Mouse (Mus musculus) liver, embryonic 15.5 days (tissue): ENCODE measurements at regions not wholly inside any gene's neighbourhood (a gene's known extent, or its start where the extent isn't known, plus 50 kb on each side); places are given as distances from the start of the nearest gene placed in this dataset.

Experiments used
- ATAC-seq: fragments of 200-750 bp; cut with Nextera tagmentation; 2 replicates; pipeline ENCODE4 v1.8.0; 2017; ENCODE audit warnings: moderate number of reproducible peaks, mild to moderate bottlenecking, moderate library complexity; ENCODE audit not compliant: insufficient read depth
- H3K27ac ChIP-seq: fragments of 300-500 bp; sonication (generic); replicated peaks from 2 replicates; pipeline ENCODE4 v1.5.1; 2015; ENCODE audit warnings: mild to moderate bottlenecking, inconsistent platforms
- H3K27me3 ChIP-seq: fragments of 300-500 bp; sonication (generic); 2 replicates; pipeline ENCODE4 v1.6.1; 2015; ENCODE audit warnings: mild to moderate bottlenecking, inconsistent platforms
- H3K36me3 ChIP-seq: fragments of 300-500 bp; sonication (generic); replicated peaks from 2 replicates; pipeline ENCODE4 v1.6.1; 2015; ENCODE audit warnings: moderate library complexity, mild to moderate bottlenecking, inconsistent platforms
- H3K4me1 ChIP-seq: fragments of 300-500 bp; sonication (generic); replicated peaks from 2 replicates; pipeline ENCODE4 v1.6.1; 2015; ENCODE audit warnings: inconsistent platforms
- H3K4me2 ChIP-seq: fragments of 300-500 bp; sonication (generic); 2 replicates; pipeline ENCODE4 v1.6.1; 2015; ENCODE audit warnings: moderate library complexity, mild to moderate bottlenecking, inconsistent platforms
- H3K4me3 ChIP-seq: fragments of 300-500 bp; sonication (generic); replicated peaks from 2 replicates; pipeline ENCODE4 v1.5.1; 2015; ENCODE audit warnings: mild to moderate bottlenecking, inconsistent platforms
- H3K9ac ChIP-seq: fragments of 300-500 bp; sonication (generic); 2 replicates; pipeline ENCODE4 v1.6.1; 2015; ENCODE audit warnings: moderate library complexity, mild to moderate bottlenecking, inconsistent platforms
- H3K9me3 ChIP-seq: fragments of 300-500 bp; sonication (generic); replicated peaks from 2 replicates; pipeline ENCODE4 v1.6.1; 2016; ENCODE audit warnings: inconsistent platforms
- WGBS: fragments of 180-500 bp; shearing (Covaris S2); methylation state at CpG from one replicate; pipeline ENCODE4 v1.1.7; 2015; ENCODE audit warnings: mixed read lengths; ENCODE audit not compliant: insufficient replicate concordance; 5-methylcytosine and 5-hydroxymethylcytosine counted together

GRCm38 (mm10) chr13:78717686-78718431 is 518.3 kb upstream of the Nr2f1 start:
- Histone ChIP-seq H3K4me2 (no peak overlapping the region), H3K4me3 (no peak overlapping the region), H3K27me3 (no peaks in the 10 kb centered on the region), H3K9me3 (no peaks in the 10 kb centered on the region), H3K9ac (no peak overlapping the region), H3K36me3 (no peaks in the 10 kb centered on the region), H3K4me1 (no peaks in the 10 kb centered on the region), H3K27ac (no peak overlapping the region)
- no peak for ATAC-seq
- WGBS: 56% methylated on average over 4 of the region's 4 CpGs

- H3K9me3 ChIP-seq: no peaks in the 10 kb centered on the region
- ATAC-seq: no peak
- no peaks in the 10 kb centered on the region for H3K27me3 ChIP-seq
- no peaks in the 10 kb centered on the region for H3K36me3 ChIP-seq
- H3K4me3 ChIP-seq: no peak overlapping the region
- WGBS: 51% methylated on average over 1 of the region's 1 CpGs
- no peak overlapping the region for H3K9ac ChIP-seq
- H3K4me1 ChIP-seq: no peaks in the 10 kb centered on the region
- no peak overlapping the region for H3K4me2 ChIP-seq
- H3K27ac ChIP-seq: no peak overlapping the region
Measured at GRCm38 (mm10) chr13:78717159-78717558, 517.6 kb upstream of the Nr2f1 start.

GRCm38 (mm10) chr13:78704693-78705092 is 505.1 kb upstream of the Nr2f1 start:
- WGBS: 65% methylated on average over 1 of the region's 1 CpGs
- Histone ChIP-seq H3K27me3 (no peaks in the 10 kb centered on the region), H3K4me1 (no peaks in the 10 kb centered on the region), H3K36me3 (no peaks in the 10 kb centered on the region), H3K9me3 (no peaks in the 10 kb centered on the region), H3K4me2 (no peak overlapping the region), H3K27ac (no peak overlapping the region), H3K9ac (no peak overlapping the region), H3K4me3 (no peak overlapping the region)
- ATAC-seq: no peak

- no peaks in the 10 kb centered on the region for H3K9me3 ChIP-seq
- 47% methylated on average over 3 of the region's 3 CpGs for WGBS
- no peaks in the 10 kb centered on the region for H3K36me3 ChIP-seq
- no peak overlapping the region for H3K4me2 ChIP-seq
- no peaks in the 10 kb centered on the region for H3K4me1 ChIP-seq
- no peak overlapping the region for H3K4me3 ChIP-seq
- no peaks in the 10 kb centered on the region for H3K27me3 ChIP-seq
- ATAC-seq: no peak
- H3K9ac ChIP-seq: no peak overlapping the region
- no peak overlapping the region for H3K27ac ChIP-seq
Measured at GRCm38 (mm10) chr13:78697814-78698519, 498.4 kb upstream of the Nr2f1 start.

- Histone ChIP-seq H3K4me3 (no peak overlapping the region), H3K4me2 (no peak overlapping the region), H3K9me3 (no peaks in the 10 kb centered on the region), H3K36me3 (no peaks in the 10 kb centered on the region), H3K27me3 (no peaks in the 10 kb centered on the region), H3K27ac (no peak overlapping the region), H3K9ac (no peak overlapping the region), H3K4me1 (no peaks in the 10 kb centered on the region)
- ATAC-seq: no peak
- 29% methylated on average over 4 of the region's 4 CpGs for WGBS
Measured at GRCm38 (mm10) chr13:78679255-78679895, 479.8 kb upstream of the Nr2f1 start.

- H3K9ac ChIP-seq: no peak overlapping the region
- H3K36me3 ChIP-seq: no peaks in the 10 kb centered on the region
- 55% methylated on average over 7 of the region's 7 CpGs for WGBS
- H3K27me3 ChIP-seq: no peaks in the 10 kb centered on the region
- no peak overlapping the region for H3K4me3 ChIP-seq
- no peaks in the 10 kb centered on the region for H3K4me1 ChIP-seq
- no peak overlapping the region for H3K27ac ChIP-seq
- no peaks in the 10 kb centered on the region for H3K9me3 ChIP-seq
- ATAC-seq: no peak
- no peak overlapping the region for H3K4me2 ChIP-seq
Measured at GRCm38 (mm10) chr13:78678241-78678640, 478.7 kb upstream of the Nr2f1 start.

- no peaks in the 10 kb centered on the region for H3K4me1 ChIP-seq
- no peaks in the 10 kb centered on the region for H3K27me3 ChIP-seq
- no peak overlapping the region for H3K9ac ChIP-seq
- H3K9me3 ChIP-seq: no peaks in the 10 kb centered on the region
- no peak for ATAC-seq
- H3K4me2 ChIP-seq: no peak overlapping the region
- WGBS: 69% methylated on average over 7 of the region's 7 CpGs
- H3K4me3 ChIP-seq: no peak overlapping the region
- H3K27ac ChIP-seq: no peak overlapping the region
- no peaks in the 10 kb centered on the region for H3K36me3 ChIP-seq
Measured at GRCm38 (mm10) chr13:78658285-78658684, 458.7 kb upstream of the Nr2f1 start.

GRCm38 (mm10) chr13:78656766-78657165 is 457.2 kb upstream of the Nr2f1 start:
- Histone ChIP-seq H3K9me3 (no peaks in the 10 kb centered on the region), H3K27me3 (no peaks in the 10 kb centered on the region), H3K27ac (no peak overlapping the region), H3K36me3 (no peaks in the 10 kb centered on the region), H3K4me3 (no peak overlapping the region), H3K4me1 (no peaks in the 10 kb centered on the region), H3K9ac (no peak overlapping the region), H3K4me2 (no peak overlapping the region)
- no peak for ATAC-seq
- 60% methylated on average over 2 of the region's 2 CpGs for WGBS

GRCm38 (mm10) chr13:78656196-78656595 is 456.6 kb upstream of the Nr2f1 start:
- Histone ChIP-seq H3K36me3 (no peaks in the 10 kb centered on the region), H3K4me1 (no peaks in the 10 kb centered on the region), H3K4me3 (no peak overlapping the region), H3K4me2 (no peak overlapping the region), H3K9me3 (no peaks in the 10 kb centered on the region), H3K9ac (no peak overlapping the region), H3K27ac (no peak overlapping the region), H3K27me3 (no peaks in the 10 kb centered on the region)
- 68% methylated on average over 1 of the region's 1 CpGs for WGBS
- ATAC-seq: no peak

GRCm38 (mm10) chr13:78650824-78651223 is 451.3 kb upstream of the Nr2f1 start:
- ATAC-seq: no peak
- no peak overlapping the region for H3K27ac ChIP-seq
- H3K4me3 ChIP-seq: no peak overlapping the region
- no peaks in the 10 kb centered on the region for H3K36me3 ChIP-seq
- no peaks in the 10 kb centered on the region for H3K4me1 ChIP-seq
- H3K27me3 ChIP-seq: no peaks in the 10 kb centered on the region
- H3K9me3 ChIP-seq: no peaks in the 10 kb centered on the region
- 45% methylated on average over 1 of the region's 1 CpGs for WGBS
- no peak overlapping the region for H3K9ac ChIP-seq
- H3K4me2 ChIP-seq: no peak overlapping the region

- no peaks in the 10 kb centered on the region for H3K4me1 ChIP-seq
- H3K4me3 ChIP-seq: no peak overlapping the region
- no peak overlapping the region for H3K9ac ChIP-seq
- no peak overlapping the region for H3K27ac ChIP-seq
- no peak for ATAC-seq
- no peaks in the 10 kb centered on the region for H3K36me3 ChIP-seq
- H3K4me2 ChIP-seq: no peak overlapping the region
- no peaks in the 10 kb centered on the region for H3K9me3 ChIP-seq
- WGBS: 41% methylated on average over 1 of the region's 1 CpGs
- H3K27me3 ChIP-seq: no peaks in the 10 kb centered on the region
Measured at GRCm38 (mm10) chr13:78644556-78644955, 445.0 kb upstream of the Nr2f1 start.
